Mouse (Mus musculus): Measurements from ENCODE around the gene Adamtsl5. TPM values are rescaled to one million over a fixed set of nuclear protein-coding genes. Genes with fewer than 3 reads are reported as not detected.

Adamtsl5 gene
- polyA plus RNA-seq, 1 experiment from 2014 or later, result 12.2 TPM

GRCm38 (mm10) chr10:80385811-80386734 is 37.9 kb upstream of the Adamtsl5 start:
- H3K4me3 ChIP-seq (ENCODE audit: low read depth, low read length), result peak overlapping the region; percentile 73
- peak overlapping the region; percentile 83 for H3K4me2 ChIP-seq (replicated peaks; ENCODE audit: low read depth)
- TF ChIP-seq CTCF (IDR thresholded peaks at IDR 0.05; ENCODE audit: low read depth), result no peak
- H3K36me3 ChIP-seq (ENCODE audit: control insufficient read depth, insufficient read depth, low read length), result peaks cover 11% of the 10 kb centered on the region
- no peaks in the 10 kb centered on the region for H3K27me3 ChIP-seq (ENCODE audit: control insufficient read depth, insufficient read depth, low read length)
- H3K27ac ChIP-seq (replicated peaks), result peak overlapping the region; percentile 83
- H3K9ac ChIP-seq (ENCODE audit: low read length), result peak overlapping the region; percentile 92
- ATAC-seq (ENCODE audit: low FRiP score, low TSS enrichment), result peak; percentile 25
- H3K9me3 ChIP-seq (ENCODE audit: control insufficient read depth, low read length), result no peaks in the 10 kb centered on the region
- 3% methylated on average over 34 of the region's 34 CpGs for WGBS
- peaks cover 12% of the 10 kb centered on the region; the same call in 1 of the 2 replicates for H3K4me1 ChIP-seq (replicated peaks; ENCODE audit: control insufficient read depth, insufficient read depth)
- DNase-seq (ENCODE audit: low spot score), result peak; percentile 67

- Histone ChIP-seq H3K27ac (replicated peaks) (no peak overlapping the region), H3K9ac (ENCODE audit: low read length) (peak overlapping the region; percentile 92), H3K36me3 (ENCODE audit: control insufficient read depth, insufficient read depth, low read length) (peaks cover 16% of the 10 kb centered on the region), H3K4me2 (replicated peaks; ENCODE audit: low read depth) (peak overlapping the region; percentile 83), H3K9me3 (ENCODE audit: control insufficient read depth, low read length) (no peaks in the 10 kb centered on the region), H3K27me3 (ENCODE audit: control insufficient read depth, insufficient read depth, low read length) (no peaks in the 10 kb centered on the region), H3K4me3 (ENCODE audit: low read depth, low read length) (peak overlapping the region; percentile 73), H3K4me1 (replicated peaks; ENCODE audit: control insufficient read depth, insufficient read depth) (peaks cover 12% of the 10 kb centered on the region; the same call in 1 of the 2 replicates)
- TF ChIP-seq EP300 (optimal IDR thresholded peaks at IDR 0.05) (no peak), CTCF (IDR thresholded peaks at IDR 0.05; ENCODE audit: low read depth) (no peak)
- WGBS, result 24% methylated on average over 7 of the region's 7 CpGs
- DNase-seq (ENCODE audit: low spot score) (no peak), ATAC-seq (ENCODE audit: low FRiP score, low TSS enrichment) (no peak)
These were observed 37.1 kb upstream of the Adamtsl5 start for GRCm38 (mm10) chr10:80385310-80385709.

GRCm38 (mm10) chr10:80384709-80385108 is 36.5 kb upstream of the Adamtsl5 start:
- DNase-seq (ENCODE audit: low spot score) (no peak), ATAC-seq (ENCODE audit: low FRiP score, low TSS enrichment) (no peak)
- peak overlapping the region; percentile 23; the same call in 1 of the 2 replicates for H3K9ac ChIP-seq (ENCODE audit: low read length)
- H3K27me3 ChIP-seq (ENCODE audit: control insufficient read depth, insufficient read depth, low read length), result no peaks in the 10 kb centered on the region
- peaks cover 16% of the 10 kb centered on the region for H3K36me3 ChIP-seq (ENCODE audit: control insufficient read depth, insufficient read depth, low read length)
- H3K4me1 ChIP-seq (replicated peaks; ENCODE audit: control insufficient read depth, insufficient read depth), result peaks cover 12% of the 10 kb centered on the region; the same call in 1 of the 2 replicates
- 71% methylated on average over 7 of the region's 7 CpGs for WGBS
- no peak overlapping the region for H3K27ac ChIP-seq (replicated peaks)
- TF ChIP-seq CTCF (IDR thresholded peaks at IDR 0.05; ENCODE audit: low read depth) (no peak), EP300 (optimal IDR thresholded peaks at IDR 0.05) (no peak)
- peak overlapping the region; percentile 83 for H3K4me2 ChIP-seq (replicated peaks; ENCODE audit: low read depth)
- no peak overlapping the region for H3K4me3 ChIP-seq (ENCODE audit: low read depth, low read length)
- no peaks in the 10 kb centered on the region for H3K9me3 ChIP-seq (ENCODE audit: control insufficient read depth, low read length)

- H3K4me1 ChIP-seq (replicated peaks; ENCODE audit: control insufficient read depth, insufficient read depth), result peaks cover 12% of the 10 kb centered on the region; the same call in 1 of the 2 replicates
- ATAC-seq (ENCODE audit: low FRiP score, low TSS enrichment), result no peak
- H3K36me3 ChIP-seq (ENCODE audit: control insufficient read depth, insufficient read depth, low read length), result peaks cover 16% of the 10 kb centered on the region
- 86% methylated on average over 4 of the region's 4 CpGs for WGBS
- no peaks in the 10 kb centered on the region for H3K9me3 ChIP-seq (ENCODE audit: control insufficient read depth, low read length)
- H3K9ac ChIP-seq (ENCODE audit: low read length), result no peak overlapping the region
- no peak for DNase-seq (ENCODE audit: low spot score)
- TF ChIP-seq EP300 (optimal IDR thresholded peaks at IDR 0.05), result no peak
- no peak for TF ChIP-seq CTCF (IDR thresholded peaks at IDR 0.05; ENCODE audit: low read depth)
- no peaks in the 10 kb centered on the region for H3K27me3 ChIP-seq (ENCODE audit: control insufficient read depth, insufficient read depth, low read length)
- no peak overlapping the region for H3K4me3 ChIP-seq (ENCODE audit: low read depth, low read length)
- no peak overlapping the region for H3K27ac ChIP-seq (replicated peaks)
- H3K4me2 ChIP-seq (replicated peaks; ENCODE audit: low read depth), result no peak overlapping the region
These were observed 36.0 kb upstream of the Adamtsl5 start for GRCm38 (mm10) chr10:80384115-80384639.

GRCm38 (mm10) chr10:80383431-80383830 is 35.2 kb upstream of the Adamtsl5 start:
- Histone ChIP-seq H3K9me3 (ENCODE audit: control insufficient read depth, low read length) (no peaks in the 10 kb centered on the region), H3K27me3 (ENCODE audit: control insufficient read depth, insufficient read depth, low read length) (no peaks in the 10 kb centered on the region), H3K4me3 (ENCODE audit: low read depth, low read length) (no peak overlapping the region), H3K36me3 (ENCODE audit: control insufficient read depth, insufficient read depth, low read length) (peaks cover 16% of the 10 kb centered on the region), H3K27ac (replicated peaks) (no peak overlapping the region), H3K4me2 (replicated peaks; ENCODE audit: low read depth) (no peak overlapping the region), H3K4me1 (replicated peaks; ENCODE audit: control insufficient read depth, insufficient read depth) (peaks cover 12% of the 10 kb centered on the region; the same call in 1 of the 2 replicates), H3K9ac (ENCODE audit: low read length) (no peak overlapping the region)
- ATAC-seq (ENCODE audit: low FRiP score, low TSS enrichment) (no peak), DNase-seq (ENCODE audit: low spot score) (no peak)
- 54% methylated on average over 4 of the region's 4 CpGs for WGBS
- TF ChIP-seq EP300 (optimal IDR thresholded peaks at IDR 0.05) (no peak), CTCF (IDR thresholded peaks at IDR 0.05; ENCODE audit: low read depth) (peak; percentile 42; the same call in 1 of the 2 replicates)
